Mouse (Mus musculus): Measurements from ENCODE around the gene Phex. TPM values are rescaled to one million over a fixed set of nuclear protein-coding genes. Genes with fewer than 3 reads are reported as not detected.

Gene Phex
- total RNA-seq, 2 experiments from 2014 or later: not detected

DNA sequence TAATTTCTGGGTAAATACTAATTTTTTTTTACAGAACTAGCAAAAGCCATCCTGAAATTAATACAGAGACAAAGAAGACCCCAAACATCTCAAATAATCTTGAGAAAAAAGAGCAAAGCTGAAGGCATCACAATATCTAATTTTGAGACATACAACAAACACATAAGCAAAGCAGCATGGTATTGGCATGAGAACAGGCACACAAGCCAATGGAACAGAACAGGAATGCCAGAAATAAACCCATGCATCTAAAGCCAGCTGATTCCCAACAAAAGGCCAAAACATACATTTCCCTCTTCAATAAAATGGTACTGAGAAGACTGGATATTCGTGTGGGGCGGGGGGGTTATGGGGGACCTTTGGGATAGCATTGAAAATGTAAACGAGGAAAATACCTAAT is 90.7 kb downstream of the Phex start:
- no peak for ATAC-seq (replicated peaks; ENCODE audit: low FRiP score, poor library complexity, severe bottlenecking)

DNA sequence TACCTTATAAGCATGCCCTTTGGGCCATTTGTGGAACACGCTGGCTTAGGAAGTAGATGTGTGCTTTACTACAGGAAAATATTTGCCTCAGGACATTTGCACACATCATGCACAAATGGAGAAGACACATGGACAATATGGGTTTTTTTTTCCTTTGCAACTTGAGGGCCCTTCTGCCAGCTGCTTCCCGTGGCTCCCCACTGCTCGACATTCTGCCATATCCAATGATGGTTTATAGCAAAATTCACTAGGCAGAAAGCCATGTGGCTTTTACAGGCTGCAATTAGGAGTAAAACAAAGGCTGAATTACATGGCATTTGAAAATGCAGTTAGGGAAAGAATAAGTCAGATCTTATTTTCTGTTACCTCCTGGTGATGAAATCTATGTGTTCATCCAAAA is 104.8 kb downstream of the Phex start:
- ATAC-seq (replicated peaks; ENCODE audit: low FRiP score, poor library complexity, severe bottlenecking): no peak

DNA sequence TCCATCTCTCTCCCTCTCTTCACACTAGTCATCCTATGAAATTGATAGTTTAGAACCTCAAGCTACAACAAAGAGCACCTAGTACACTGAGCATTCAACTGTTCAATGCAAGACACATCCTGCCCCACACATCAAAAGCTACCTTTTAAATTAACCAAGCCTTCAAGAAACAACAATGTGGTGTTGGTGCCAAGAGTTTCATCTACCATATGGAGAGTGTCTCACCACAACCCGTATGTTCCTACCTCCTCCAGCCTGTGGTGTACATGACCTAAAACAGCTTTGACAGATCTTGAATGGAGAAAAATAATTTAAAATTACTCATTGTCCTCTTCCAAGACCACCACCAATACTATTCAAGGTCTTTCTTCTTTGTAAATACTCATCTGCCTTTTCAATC is 106.9 kb downstream of the Phex start:
- no peak for ATAC-seq (replicated peaks; ENCODE audit: low FRiP score, poor library complexity, severe bottlenecking)

GRCm38 (mm10) chrX:157307411-157307810 is 107.7 kb downstream of the Phex start:
- ATAC-seq (replicated peaks; ENCODE audit: low FRiP score, poor library complexity, severe bottlenecking): no peak

GRCm38 (mm10) chrX:157306796-157307405 is 108.2 kb downstream of the Phex start:
- no peak for ATAC-seq (replicated peaks; ENCODE audit: low FRiP score, poor library complexity, severe bottlenecking)

GRCm38 (mm10) chrX:157305852-157306232 is 109.3 kb downstream of the Phex start:
- ATAC-seq (replicated peaks; ENCODE audit: low FRiP score, poor library complexity, severe bottlenecking): no peak

DNA sequence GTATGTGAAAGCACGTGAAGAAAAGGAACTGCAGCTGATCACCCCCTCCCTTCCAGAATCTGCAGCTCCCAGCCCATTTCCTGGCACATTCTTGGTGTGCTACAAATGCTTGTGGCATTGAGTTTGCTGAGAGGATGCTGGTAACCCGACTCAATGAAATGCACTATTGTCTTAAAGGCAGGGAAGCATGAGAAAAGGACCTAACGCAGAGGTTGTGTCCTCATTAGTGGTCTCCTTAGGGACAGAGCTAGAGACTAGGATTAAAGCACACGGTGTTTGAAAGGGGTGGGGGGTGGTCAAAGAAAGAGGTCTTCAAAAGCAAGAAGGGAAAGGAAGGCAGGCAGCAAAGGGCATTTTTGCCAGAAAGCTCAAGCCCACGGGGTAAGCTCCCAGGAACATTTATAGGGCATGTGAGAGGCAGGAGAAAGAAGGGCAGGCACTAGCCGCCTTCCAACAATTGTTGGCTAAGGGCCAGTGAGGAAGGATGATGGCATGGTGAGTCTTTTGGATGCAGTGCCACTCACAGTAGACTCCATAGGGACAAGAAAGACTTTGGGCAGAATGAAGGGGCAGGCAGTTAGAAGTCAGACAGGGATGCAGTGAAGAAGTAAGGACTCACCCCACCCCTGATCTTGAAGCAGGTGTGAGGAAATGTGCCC is 109.8 kb downstream of the Phex start:
- ATAC-seq (replicated peaks; ENCODE audit: low FRiP score, poor library complexity, severe bottlenecking): no peak

- no peak for ATAC-seq (replicated peaks; ENCODE audit: low FRiP score, poor library complexity, severe bottlenecking)
Observed at GRCm38 (mm10) chrX:157292411-157292810, 122.7 kb downstream of the Phex start.

- ATAC-seq (replicated peaks; ENCODE audit: low FRiP score, poor library complexity, severe bottlenecking): no peak
Observed at GRCm38 (mm10) chrX:157276581-157276980, 138.5 kb downstream of the Phex start.

- ATAC-seq (replicated peaks; ENCODE audit: low FRiP score, poor library complexity, severe bottlenecking): no peak
Observed at GRCm38 (mm10) chrX:157273291-157273690, 141.8 kb downstream of the Phex start.

DNA sequence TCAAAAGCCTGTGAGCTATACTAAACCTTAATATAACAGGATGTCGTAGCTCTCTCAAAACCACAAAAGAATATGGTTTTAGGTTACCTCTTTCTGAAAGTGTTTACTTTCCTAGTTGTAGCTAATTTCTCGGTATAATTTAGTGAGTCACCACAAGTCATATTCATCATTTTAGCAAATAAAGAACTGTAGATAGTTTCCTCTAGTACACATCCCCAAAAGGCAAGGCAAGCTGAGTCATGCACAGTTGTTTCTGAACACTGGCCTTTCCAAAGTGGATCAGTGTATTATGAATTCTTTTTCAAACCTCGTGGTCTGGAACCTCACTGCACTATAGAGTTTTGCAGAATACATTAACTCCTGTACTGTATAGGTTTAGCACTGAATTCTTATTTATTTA is 143.5 kb downstream of the Phex start:
- no peak for ATAC-seq (replicated peaks; ENCODE audit: low FRiP score, poor library complexity, severe bottlenecking)

GRCm38 (mm10) chrX:157269726-157270305 is 145.3 kb downstream of the Phex start:
- ATAC-seq (replicated peaks; ENCODE audit: low FRiP score, poor library complexity, severe bottlenecking): no peak

- no peak for ATAC-seq (replicated peaks; ENCODE audit: low FRiP score, poor library complexity, severe bottlenecking)
Observed at GRCm38 (mm10) chrX:157268141-157268540, 147.0 kb downstream of the Phex start.

GRCm38 (mm10) chrX:157202736-157203135 is 212.4 kb downstream of the Phex start:
- ATAC-seq (replicated peaks; ENCODE audit: low FRiP score, poor library complexity, severe bottlenecking): no peak

DNA sequence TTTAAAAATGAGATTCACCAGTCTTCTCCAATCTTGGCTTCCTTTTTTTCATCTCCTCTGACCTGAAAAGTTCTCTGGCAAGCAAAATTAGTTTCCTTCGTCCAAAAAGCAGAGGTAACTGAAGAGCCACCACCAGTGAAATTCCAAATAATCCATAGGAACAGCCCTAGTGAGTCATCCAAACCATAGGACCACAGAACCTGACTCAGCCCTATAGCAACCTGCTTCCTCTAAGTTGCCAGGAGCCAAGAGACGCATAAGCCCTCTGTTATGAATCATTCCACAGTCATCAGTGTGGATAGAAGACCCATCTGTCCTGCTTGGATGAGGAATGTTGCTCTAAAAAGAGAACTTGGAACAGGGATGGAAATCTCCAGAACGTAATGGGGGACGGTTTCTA is 230.9 kb downstream of the Phex start:
- ATAC-seq (replicated peaks; ENCODE audit: low FRiP score, poor library complexity, severe bottlenecking): no peak

GRCm38 (mm10) chrX:157180845-157181244 is 234.3 kb downstream of the Phex start:
- no peak for ATAC-seq (replicated peaks; ENCODE audit: low FRiP score, poor library complexity, severe bottlenecking)

- ATAC-seq (replicated peaks; ENCODE audit: low FRiP score, poor library complexity, severe bottlenecking): no peak
Observed at GRCm38 (mm10) chrX:157164142-157164541, 251.0 kb downstream of the Phex start.

DNA sequence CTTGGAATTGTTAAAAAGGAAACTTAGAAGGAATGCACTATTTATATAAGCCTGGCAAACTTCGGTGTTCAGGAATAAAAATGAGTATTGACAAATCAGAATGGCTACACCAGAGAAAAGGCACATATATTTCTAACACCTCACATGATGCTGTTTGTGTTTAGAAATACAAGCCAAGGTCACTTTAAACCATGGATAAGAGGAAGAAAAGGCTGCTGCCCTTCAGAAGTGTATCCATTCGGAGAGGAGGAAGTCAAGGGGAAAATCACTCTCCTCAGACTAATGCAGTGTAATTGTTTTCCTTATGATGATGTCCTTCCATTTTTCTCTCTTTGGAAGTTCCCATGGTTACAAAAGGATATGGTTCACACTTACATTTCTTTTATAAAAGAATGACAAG is 251.7 kb downstream of the Phex start:
- no peak for ATAC-seq (replicated peaks; ENCODE audit: low FRiP score, poor library complexity, severe bottlenecking)

- ATAC-seq (replicated peaks; ENCODE audit: low FRiP score, poor library complexity, severe bottlenecking): no peak
Observed at GRCm38 (mm10) chrX:157144675-157145074, 270.4 kb downstream of the Phex start.

- no peak for ATAC-seq (replicated peaks; ENCODE audit: low FRiP score, poor library complexity, severe bottlenecking)
Observed at GRCm38 (mm10) chrX:157139601-157140000, 275.5 kb downstream of the Phex start.
